Mouse (Mus musculus) MEL (cell line): ENCODE data around the gene Emp3. TPM values are rescaled to one million over a fixed set of nuclear protein-coding genes. Genes with fewer than 3 reads are reported as not detected.

Experiments used
- DNase-seq: peaks from one replicate; pipeline ENCODE4 v3.0.0; 2011; ENCODE audit warnings: low read depth, low spot score
- H3K27ac ChIP-seq: 2 replicates; pipeline ENCODE4 v1.5.1; 2012; ENCODE audit warnings: low read depth, mild to moderate bottlenecking, control low read depth, low read length, moderate library complexity; ENCODE audit not compliant: control insufficient read depth
- H3K27me3 ChIP-seq, 2 experiments: fragments of 150-350 bp in 1 of 2; sonication (generic) in 1 of 2; 2 replicates each; pipeline ENCODE4 v1.6.1; 2012; ENCODE audit warnings: low read length in 2 of 2, mild to moderate bottlenecking in 2 of 2, improper control_type of control experiment in 1 of 2, moderate library complexity in 1 of 2; ENCODE audit not compliant: insufficient read depth in 2 of 2, control insufficient read depth in 1 of 2
- H3K36me3 ChIP-seq, 2 experiments: 2 replicates each; pipeline ENCODE4 v1.6.1; 2012 to 2014; ENCODE audit warnings: low read length in 2 of 2, improper control_type of control experiment in 1 of 2, inconsistent platforms in 1 of 2, mild to moderate bottlenecking in 1 of 2; ENCODE audit not compliant: insufficient read depth in 2 of 2, control insufficient read depth in 1 of 2
- H3K4me1 ChIP-seq, 2 experiments: fragments of 150-350 bp in 1 of 2; sonication (generic) in 1 of 2; 2 replicates each; pipeline ENCODE4 v1.6.1; 2012; ENCODE audit warnings: low read length in 2 of 2, improper control_type of control experiment in 1 of 2, mild to moderate bottlenecking in 1 of 2; ENCODE audit not compliant: insufficient read depth in 2 of 2, control insufficient read depth in 1 of 2
- H3K4me3 ChIP-seq, 2 experiments: fragments of 150-350 bp in 1 of 2; sonication (generic) in 1 of 2; 2 replicates each; pipeline ENCODE4 v1.5.1; 2012; ENCODE audit warnings: low read depth in 2 of 2, low read length in 2 of 2, mild to moderate bottlenecking in 2 of 2, moderate library complexity in 2 of 2, control low read depth in 1 of 2, improper control_type of control experiment in 1 of 2; ENCODE audit not compliant: control insufficient read depth in 1 of 2, insufficient read depth in 1 of 2
- H3K79me2 ChIP-seq: 2 replicates; pipeline ENCODE4 v1.6.1; 2012; ENCODE audit warnings: mild to moderate bottlenecking, low read length, moderate library complexity; ENCODE audit not compliant: control insufficient read depth, poor library complexity, insufficient read depth
- H3K9ac ChIP-seq: 2 replicates; pipeline ENCODE4 v1.6.1; 2012; ENCODE audit warnings: low read depth, mild to moderate bottlenecking, control low read depth, low read length, moderate library complexity; ENCODE audit not compliant: control insufficient read depth, poor library complexity, severe bottlenecking
- H3K9me3 ChIP-seq: fragments of 150-350 bp; sonication (generic); replicated peaks from 2 replicates; pipeline ENCODE4 v1.6.1; 2012; ENCODE audit warnings: mild to moderate bottlenecking, low read length, improper control_type of control experiment, moderate library complexity; ENCODE audit not compliant: insufficient read depth
- BHLHE40 ChIP-seq: IDR thresholded peaks from 2 replicates; pipeline ENCODE4 v1.6.1; 2012; ENCODE audit warnings: low read depth, mild to moderate bottlenecking, inconsistent platforms, low read length, improper control_type of control experiment, borderline replicate concordance
- CHD1 ChIP-seq: IDR thresholded peaks from 2 replicates; pipeline ENCODE4 v1.6.1; 2012; ENCODE audit warnings: low read depth, mild to moderate bottlenecking, inconsistent platforms, low read length, improper control_type of control experiment
- CHD2 ChIP-seq: IDR thresholded peaks from 2 replicates; pipeline ENCODE4 v1.6.1; 2011; ENCODE audit warnings: low read length, improper control_type of control experiment
- CTCF ChIP-seq, 3 experiments: IDR thresholded peaks in 2 of 3; conservative IDR thresholded peaks in 1 of 3; 2 replicates each; pipeline ENCODE4 v1.5.1; 2011 to 2012; ENCODE audit warnings: low read length in 3 of 3, low read depth in 2 of 3, mild to moderate bottlenecking in 2 of 3, improper control_type of control experiment in 1 of 3, inconsistent platforms in 1 of 3, mixed read lengths in 1 of 3, moderate library complexity in 1 of 3; ENCODE audit not compliant: control insufficient read depth in 1 of 3, insufficient read depth in 1 of 3, poor library complexity in 1 of 3, severe bottlenecking in 1 of 3
- E2F4 ChIP-seq: IDR thresholded peaks from 2 replicates; pipeline ENCODE4 v1.6.1; 2011; ENCODE audit warnings: low read depth, low read length, improper control_type of control experiment, borderline replicate concordance
- ELF1 ChIP-seq: IDR thresholded peaks from 2 replicates; pipeline ENCODE4 v1.6.1; 2014; ENCODE audit warnings: low read depth, mild to moderate bottlenecking, inconsistent platforms, low read length, improper control_type of control experiment, moderate library complexity
- EP300 ChIP-seq, 2 experiments: IDR thresholded peaks; 2 replicates each; pipeline ENCODE4 v1.6.1; 2011; ENCODE audit warnings: improper control_type of control experiment in 2 of 2, low read length in 2 of 2, low read depth in 1 of 2, mild to moderate bottlenecking in 1 of 2
- ETS1 ChIP-seq: IDR thresholded peaks from 2 replicates; pipeline ENCODE4 v1.6.1; 2012; ENCODE audit warnings: low read depth, mild to moderate bottlenecking, inconsistent platforms, low read length, improper control_type of control experiment, moderate library complexity
- GABPA ChIP-seq: IDR thresholded peaks from 2 replicates; pipeline ENCODE4 v1.6.1; 2012; ENCODE audit warnings: low read depth, mild to moderate bottlenecking, inconsistent platforms, low read length, improper control_type of control experiment, moderate library complexity
- GATA1 ChIP-seq: IDR thresholded peaks from 2 replicates; pipeline ENCODE4 v1.6.1; 2011; ENCODE audit warnings: low read depth, low read length, improper control_type of control experiment
- HCFC1 ChIP-seq: IDR thresholded peaks from 2 replicates; pipeline ENCODE4 v1.6.1; 2012; ENCODE audit warnings: low read depth, mild to moderate bottlenecking, inconsistent platforms, low read length, improper control_type of control experiment, moderate library complexity
- JUND ChIP-seq: IDR thresholded peaks from 2 replicates; pipeline ENCODE4 v1.6.1; 2011; ENCODE audit warnings: low read depth, mild to moderate bottlenecking, improper control_type of control experiment, low read length
- KAT2A ChIP-seq: conservative IDR thresholded peaks from 2 replicates; pipeline ENCODE4 v1.6.1; 2012; ENCODE audit warnings: low read depth, low read length, improper control_type of control experiment, inconsistent platforms
- MAFK ChIP-seq: IDR thresholded peaks from 2 replicates; pipeline ENCODE4 v1.6.1; 2011; ENCODE audit warnings: low read depth, mild to moderate bottlenecking, low read length, improper control_type of control experiment, borderline replicate concordance
- MAX ChIP-seq: IDR thresholded peaks from 2 replicates; pipeline ENCODE4 v1.6.1; 2011; ENCODE audit warnings: low read length, improper control_type of control experiment
- MEF2A ChIP-seq: IDR thresholded peaks from 2 replicates; pipeline ENCODE4 v1.6.1; 2014; ENCODE audit warnings: low read depth, mild to moderate bottlenecking, inconsistent platforms, low read length, improper control_type of control experiment; ENCODE audit not compliant: poor library complexity, insufficient replicate concordance, severe bottlenecking; ENCODE audit errors: extremely low read depth
- MXI1 ChIP-seq: IDR thresholded peaks from 2 replicates; pipeline ENCODE4 v1.6.1; 2011; ENCODE audit warnings: mild to moderate bottlenecking, low read depth, low read length, improper control_type of control experiment
- MYC ChIP-seq: IDR thresholded peaks from 2 replicates; pipeline ENCODE4 v1.6.1; 2011; ENCODE audit warnings: low read depth, mild to moderate bottlenecking, low read length, improper control_type of control experiment, moderate library complexity
- NELFE ChIP-seq: IDR thresholded peaks from 2 replicates; pipeline ENCODE4 v1.6.1; 2011; ENCODE audit warnings: low read depth, low read length, improper control_type of control experiment
- NRF1 ChIP-seq: IDR thresholded peaks from 2 replicates; pipeline ENCODE4 v1.6.1; 2014; ENCODE audit warnings: low read depth, mild to moderate bottlenecking, inconsistent platforms, low read length, improper control_type of control experiment, moderate library complexity; ENCODE audit not compliant: poor library complexity, insufficient read depth, severe bottlenecking
- POLR2A ChIP-seq, 2 experiments: IDR thresholded peaks; 2 replicates each; pipeline ENCODE4 v1.6.1; 2011 to 2012; ENCODE audit warnings: low read length in 2 of 2, mild to moderate bottlenecking in 2 of 2, control low read depth in 1 of 2, improper control_type of control experiment in 1 of 2, low read depth in 1 of 2, moderate library complexity in 1 of 2; ENCODE audit not compliant: control insufficient read depth in 1 of 2, insufficient read depth in 1 of 2, poor library complexity in 1 of 2
- POLR2AphosphoS2 ChIP-seq: IDR thresholded peaks from 2 replicates; pipeline ENCODE4 v1.6.1; 2011; ENCODE audit warnings: low read length, improper control_type of control experiment
- POLR2AphosphoS5 ChIP-seq: IDR thresholded peaks from 2 replicates; pipeline ENCODE4 v1.6.1; 2012; ENCODE audit warnings: low read depth, borderline replicate concordance, mild to moderate bottlenecking, inconsistent platforms, low read length, moderate library complexity, mixed read lengths
- RAD21 ChIP-seq: IDR thresholded peaks from 2 replicates; pipeline ENCODE4 v1.6.1; 2011; ENCODE audit warnings: mild to moderate bottlenecking, low read depth, low read length, improper control_type of control experiment
- RCOR1 ChIP-seq: IDR thresholded peaks from 2 replicates; pipeline ENCODE4 v1.6.1; 2012; ENCODE audit warnings: low read depth, mild to moderate bottlenecking, inconsistent platforms, low read length, improper control_type of control experiment
- SIN3A ChIP-seq: IDR thresholded peaks from 2 replicates; pipeline ENCODE4 v1.6.1; 2012; ENCODE audit warnings: low read length, improper control_type of control experiment, inconsistent platforms
- SMC3 ChIP-seq: IDR thresholded peaks from 2 replicates; pipeline ENCODE4 v1.6.1; 2011; ENCODE audit warnings: low read depth, low read length, improper control_type of control experiment
- TAL1 ChIP-seq: IDR thresholded peaks from 2 replicates; pipeline ENCODE4 v1.6.1; 2012; ENCODE audit warnings: mild to moderate bottlenecking, inconsistent platforms, low read length, moderate library complexity, mixed read lengths
- TBP ChIP-seq: IDR thresholded peaks from 2 replicates; pipeline ENCODE4 v1.8.0; 2011; ENCODE audit warnings: low read depth, low read length, improper control_type of control experiment
- TCF12 ChIP-seq: IDR thresholded peaks from 2 replicates; pipeline ENCODE4 v1.6.1; 2014; ENCODE audit warnings: low read depth, mild to moderate bottlenecking, inconsistent platforms, low read length, improper control_type of control experiment, moderate library complexity
- UBTF ChIP-seq: IDR thresholded peaks from 2 replicates; pipeline ENCODE4 v1.6.1; 2012; ENCODE audit warnings: low read depth, mild to moderate bottlenecking, inconsistent platforms, low read length, improper control_type of control experiment, moderate library complexity, borderline replicate concordance; ENCODE audit not compliant: insufficient read depth
- USF1 ChIP-seq: IDR thresholded peaks from 2 replicates; pipeline ENCODE4 v1.6.1; 2014; ENCODE audit warnings: low read depth, mild to moderate bottlenecking, inconsistent platforms, low read length, improper control_type of control experiment, moderate library complexity
- USF2 ChIP-seq, 2 experiments: IDR thresholded peaks; 2 replicates each; pipeline ENCODE4 v1.6.1; 2011 to 2012; ENCODE audit warnings: improper control_type of control experiment in 2 of 2, low read length in 2 of 2, borderline replicate concordance in 1 of 2, inconsistent platforms in 1 of 2, low read depth in 1 of 2, mild to moderate bottlenecking in 1 of 2; ENCODE audit not compliant: insufficient read depth in 1 of 2
- ZC3H11A ChIP-seq: IDR thresholded peaks from 2 replicates; pipeline ENCODE4 v1.6.1; 2012; ENCODE audit warnings: low read depth, mild to moderate bottlenecking, inconsistent platforms, low read length, improper control_type of control experiment
- ZKSCAN1 ChIP-seq: IDR thresholded peaks from 2 replicates; pipeline ENCODE4 v1.6.1; 2012; ENCODE audit warnings: low read depth, mild to moderate bottlenecking, inconsistent platforms, low read length, improper control_type of control experiment, moderate library complexity
- ZMIZ1 ChIP-seq: IDR thresholded peaks from 2 replicates; pipeline ENCODE4 v1.6.1; 2012; ENCODE audit warnings: low read depth, mild to moderate bottlenecking, inconsistent platforms, low read length, improper control_type of control experiment, moderate library complexity
- ZNF384 ChIP-seq: IDR thresholded peaks from 2 replicates; pipeline ENCODE4 v1.6.1; 2012; ENCODE audit warnings: low read depth, mild to moderate bottlenecking, inconsistent platforms, low read length, improper control_type of control experiment
- polyA plus RNA-seq, 2 experiments: library from polyadenylated mRNA; stranded (reverse) in 1 of 2; unstranded in 1 of 2; fragments of >175 nt in 1 of 2; fragments of >200 nt in 1 of 2; gene quantifications; 2 replicates each; pipeline versions ENCODE4 v1.2.1 to v1.2.4; 2012; ENCODE audit warnings: low replicate concordance in 2 of 2, low read depth in 1 of 2; ENCODE audit not compliant: insufficient read length in 2 of 2, insufficient read depth in 1 of 2, missing spikeins in 1 of 2
- total RNA-seq: library from RNA; depleted of rRNA; stranded (reverse); fragments of 300-350 nt; gene quantifications from 2 replicates; pipeline ENCODE4 v1.2.3, GENCODE M21; 2012; rRNA removed

The Emp3 gene
- total RNA-seq (65.1 and 75.0 TPM in 2 replicates), polyA plus RNA-seq (100 to 1,000 TPM in 1 of 2 experiments, not detected in 1; 111 TPM)

DNA sequence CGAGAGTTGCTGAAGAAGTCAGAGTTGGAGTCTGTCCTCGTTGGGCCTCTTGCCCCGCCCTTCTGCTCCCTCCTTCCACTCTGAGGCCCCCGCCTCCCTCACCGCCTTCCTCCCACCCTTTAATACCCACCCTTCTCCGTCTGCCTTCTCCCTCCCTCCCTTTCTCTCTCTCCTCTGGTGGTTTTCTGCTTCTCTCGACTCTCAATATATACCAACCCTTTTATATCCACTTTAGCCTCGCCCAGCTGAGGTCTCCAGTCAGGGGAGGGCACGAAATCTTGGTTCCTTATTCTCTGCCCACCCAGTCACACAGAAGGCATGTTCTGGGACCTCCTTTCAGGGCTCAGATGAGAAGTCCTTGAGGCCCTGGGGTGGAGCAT is at the start of gene Emp3:
TSS of gene Emp3 (minus strand) at position 163 of the 380 bp plus-strand sequence.
- H3K27me3 ChIP-seq, result no peaks in the 10 kb centered on the region
- H3K36me3 ChIP-seq, result peaks cover 0 to 13% of the 10 kb centered on the region in 2 experiments; a peak in 2 of 4 replicates
- H3K9ac ChIP-seq, result peak within 1 kb of the TSS; percentile 77
- H3K27ac ChIP-seq, result peak within 1 kb of the TSS; percentile 89
- H3K4me3 ChIP-seq, result peak within 1 kb of the TSS; percentile 63 to 64
- H3K79me2 ChIP-seq, result peaks cover 3% of the 10 kb centered on the region; the same call in 1 of the 2 replicates
- H3K9me3 ChIP-seq, result no peaks in the 10 kb centered on the region
- peaks cover 8 to 19% of the 10 kb centered on the region in 2 experiments for H3K4me1 ChIP-seq
- DNase-seq, result peak; percentile 89
- TF ChIP-seq ZNF384 (no peak), GABPA (no peak), MEF2A (no peak), NELFE (peak; percentile 54; the same call in 1 of the 2 replicates), USF2 (IDR thresholded peaks at IDR 0.05; ENCODE audit: borderline replicate concordance in 1 of 2, insufficient read depth in 1 of 2, low read depth in 1 of 2, low read length in 2 of 2) (no peak), SIN3A (peak; percentile 79), EP300 (IDR thresholded peaks at IDR 0.05; ENCODE audit: low read depth in 1 of 2, low read length in 2 of 2) (peak in 1 of 2 experiments; percentile 3; a peak in 1 of 4 replicates), ELF1 (no peak), MAFK (no peak), ZKSCAN1 (no peak), RAD21 (no peak), SMC3 (no peak), TBP (peak; percentile 80), HCFC1 (peak; percentile 48), BHLHE40 (no peak), JUND (no peak), E2F4 (no peak), USF1 (no peak), CHD1 (no peak), MYC (no peak), NRF1 (0 out of 2 replicates have a peak, but pooled peaks have one; percentile 7), CHD2 (no peak), CTCF (IDR thresholded peaks at IDR 0.05 in 2 of 3, conservative IDR thresholded peaks at IDR 0.05 in 1 of 3; ENCODE audit: control insufficient read depth in 1 of 3, insufficient read depth in 1 of 3, low read depth in 2 of 3, low read length in 3 of 3, poor library complexity in 1 of 3, severe bottlenecking in 1 of 3) (no peak), MAX (0 out of 2 replicates have a peak, but pooled peaks have one; percentile 19), TAL1 (no peak), POLR2A (IDR thresholded peaks at IDR 0.05; ENCODE audit: control insufficient read depth in 1 of 2, insufficient read depth in 1 of 2, low read depth in 1 of 2, low read length in 2 of 2, poor library complexity in 1 of 2) (peak in 1 of 2 experiments; percentile 74; a peak in 2 of 4 replicates), GATA1 (no peak), POLR2AphosphoS5 (no peak), TCF12 (no peak), RCOR1 (no peak), KAT2A (no peak), ZC3H11A (no peak), UBTF (no peak), POLR2AphosphoS2 (no peak), ZMIZ1 (peak; percentile 63; the same call in 1 of the 2 replicates), MXI1 (peak; percentile 54; the same call in 1 of the 2 replicates), ETS1 (peak; percentile 51; the same call in 1 of the 2 replicates)
